Mouse (Mus musculus): ENCODE results near the gene Gm20388.
"Not testable (repeated sequence)": the region's sequence is repeated elsewhere in the genome, so short reads cannot be mapped to it uniquely, and the experiment has no call there.

Gm20388 gene

DNA sequence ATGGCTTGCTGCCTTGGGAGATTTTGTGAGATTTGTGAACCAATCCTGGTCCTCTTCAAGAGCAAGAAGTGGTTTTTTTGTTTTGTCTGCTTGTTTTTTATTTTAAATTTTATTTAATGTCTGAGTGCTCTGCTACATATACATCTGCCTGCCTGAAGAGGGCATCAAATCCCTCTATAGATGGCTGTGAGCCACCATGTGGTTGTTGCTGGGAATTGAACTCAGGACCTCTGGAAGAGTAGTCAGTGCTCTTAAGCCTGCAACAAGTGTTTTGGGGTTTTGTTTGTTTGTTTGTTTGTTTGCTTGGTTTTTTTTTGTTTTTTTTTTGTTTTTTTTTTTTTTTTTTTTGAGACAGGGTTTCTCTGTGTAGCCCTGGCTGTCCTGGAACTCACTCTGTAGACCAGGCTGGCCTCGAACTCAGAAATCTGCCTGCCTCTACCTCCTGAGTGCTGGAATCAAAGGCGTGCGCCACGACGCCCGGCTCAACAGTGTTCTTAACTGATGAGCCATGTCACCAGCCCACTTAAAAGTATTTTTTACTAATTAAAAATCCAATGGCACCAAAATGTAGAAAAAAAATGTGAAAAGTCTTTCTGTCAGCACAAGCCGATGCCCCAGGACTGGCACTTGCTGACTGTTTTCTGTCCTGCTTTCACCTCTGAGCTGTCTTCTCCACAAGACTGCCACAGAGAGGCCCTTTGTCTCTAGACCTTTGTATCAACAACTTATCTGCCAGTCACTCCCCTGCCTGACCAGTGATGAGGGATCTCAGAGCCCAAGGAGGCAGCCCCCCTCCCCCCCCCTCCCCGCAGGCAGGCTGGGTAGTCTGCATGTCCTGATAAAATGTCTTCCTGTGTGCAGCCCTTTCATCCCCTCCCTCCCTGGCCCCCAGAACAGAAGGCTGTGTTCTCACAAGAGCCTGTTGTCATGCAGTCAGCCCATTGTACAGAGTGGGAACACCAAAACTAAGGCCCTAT lies 3505.6 kb downstream of the Gm20388 start:
- no peak for DNase-seq (ENCODE audit: low spot score)

DNA sequence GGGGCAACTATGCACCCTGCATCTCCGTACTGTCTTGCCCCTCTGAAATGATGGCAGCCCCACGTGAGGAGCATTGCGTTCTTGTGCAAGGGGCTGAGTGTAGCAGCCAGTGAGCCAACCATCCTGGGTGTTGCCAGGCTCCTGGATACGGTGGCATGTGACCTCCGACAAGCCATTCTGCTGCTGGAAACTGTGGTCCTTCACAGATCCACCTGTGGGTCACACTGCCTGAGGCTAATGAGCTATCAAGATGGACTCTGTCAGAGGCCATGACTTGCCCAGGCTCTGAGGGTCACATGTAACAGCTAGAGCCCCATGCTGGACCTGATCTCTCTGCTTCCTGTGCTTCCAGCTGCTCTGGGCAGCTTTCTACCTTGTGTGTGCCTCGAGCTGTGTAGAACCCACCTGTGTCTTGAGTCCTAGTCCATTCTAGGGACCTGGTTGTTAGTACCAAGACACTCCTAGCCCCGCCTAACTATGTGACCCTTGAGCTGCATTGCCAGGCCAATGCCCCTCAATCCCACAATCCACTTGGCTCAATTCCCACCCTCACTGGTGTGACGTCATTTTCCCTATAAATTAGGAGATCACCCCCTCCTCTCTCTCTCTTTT lies 3506.4 kb downstream of the Gm20388 start:
- DNase-seq (ENCODE audit: low spot score), result no peak

DNA sequence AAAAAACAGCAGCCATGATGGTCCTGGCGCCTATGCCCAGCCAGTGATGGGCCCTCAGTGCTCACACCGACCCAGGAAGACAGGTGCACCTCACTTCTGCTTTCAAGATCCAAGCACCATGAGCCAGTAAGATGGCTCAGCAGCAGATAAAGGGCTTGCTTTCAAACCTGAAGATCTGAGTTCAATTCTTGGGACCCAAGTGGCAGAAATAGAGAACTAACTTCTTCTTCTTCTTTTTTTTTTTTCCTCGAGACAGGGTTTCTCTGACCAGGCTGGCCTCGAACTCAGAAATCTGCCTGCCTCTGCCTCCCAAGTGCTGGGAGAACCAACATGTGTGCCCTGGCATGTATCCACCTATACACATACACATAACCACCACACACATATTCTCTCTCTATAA lies 3509.1 kb downstream of the Gm20388 start:
- no peak for DNase-seq (ENCODE audit: low spot score)

DNA sequence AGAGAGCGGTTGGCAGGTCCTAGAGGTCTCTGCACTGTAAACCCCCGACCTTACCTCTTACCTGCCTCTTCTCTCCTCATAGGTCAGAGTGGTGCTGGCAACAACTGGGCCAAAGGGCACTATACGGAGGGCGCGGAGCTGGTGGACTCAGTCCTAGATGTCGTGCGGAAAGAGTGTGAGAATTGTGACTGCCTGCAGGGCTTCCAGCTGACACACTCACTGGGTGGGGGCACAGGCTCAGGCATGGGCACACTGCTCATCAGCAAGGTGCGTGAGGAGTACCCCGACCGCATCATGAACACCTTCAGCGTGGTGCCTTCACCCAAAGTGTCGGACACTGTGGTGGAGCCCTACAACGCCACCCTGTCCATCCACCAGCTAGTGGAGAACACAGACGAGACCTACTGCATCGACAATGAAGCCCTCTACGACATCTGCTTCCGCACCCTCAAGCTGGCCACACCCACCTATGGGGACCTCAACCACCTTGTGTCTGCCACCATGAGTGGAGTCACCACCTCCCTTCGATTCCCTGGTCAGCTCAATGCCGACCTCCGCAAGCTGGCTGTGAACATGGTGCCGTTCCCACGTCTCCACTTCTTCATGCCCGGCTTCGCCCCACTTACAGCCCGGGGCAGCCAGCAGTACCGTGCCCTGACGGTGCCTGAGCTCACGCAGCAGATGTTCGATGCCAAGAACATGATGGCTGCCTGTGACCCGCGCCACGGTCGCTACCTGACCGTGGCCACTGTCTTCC lies 3510.1 kb downstream of the Gm20388 start:
- no peak for DNase-seq (ENCODE audit: low spot score)

DNA sequence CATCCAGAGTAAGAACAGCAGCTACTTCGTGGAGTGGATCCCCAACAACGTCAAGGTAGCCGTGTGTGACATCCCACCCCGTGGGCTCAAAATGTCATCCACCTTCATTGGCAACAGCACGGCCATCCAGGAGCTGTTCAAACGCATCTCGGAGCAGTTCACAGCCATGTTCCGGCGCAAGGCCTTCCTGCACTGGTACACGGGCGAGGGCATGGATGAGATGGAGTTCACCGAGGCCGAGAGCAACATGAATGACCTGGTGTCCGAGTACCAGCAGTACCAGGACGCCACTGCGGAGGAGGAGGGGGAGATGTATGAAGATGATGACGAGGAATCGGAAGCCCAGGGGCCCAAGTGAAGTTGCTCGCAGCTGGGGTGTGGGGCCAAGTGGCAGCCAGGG lies 3510.7 kb downstream of the Gm20388 start:
- DNase-seq (ENCODE audit: low spot score), result no peak

DNA sequence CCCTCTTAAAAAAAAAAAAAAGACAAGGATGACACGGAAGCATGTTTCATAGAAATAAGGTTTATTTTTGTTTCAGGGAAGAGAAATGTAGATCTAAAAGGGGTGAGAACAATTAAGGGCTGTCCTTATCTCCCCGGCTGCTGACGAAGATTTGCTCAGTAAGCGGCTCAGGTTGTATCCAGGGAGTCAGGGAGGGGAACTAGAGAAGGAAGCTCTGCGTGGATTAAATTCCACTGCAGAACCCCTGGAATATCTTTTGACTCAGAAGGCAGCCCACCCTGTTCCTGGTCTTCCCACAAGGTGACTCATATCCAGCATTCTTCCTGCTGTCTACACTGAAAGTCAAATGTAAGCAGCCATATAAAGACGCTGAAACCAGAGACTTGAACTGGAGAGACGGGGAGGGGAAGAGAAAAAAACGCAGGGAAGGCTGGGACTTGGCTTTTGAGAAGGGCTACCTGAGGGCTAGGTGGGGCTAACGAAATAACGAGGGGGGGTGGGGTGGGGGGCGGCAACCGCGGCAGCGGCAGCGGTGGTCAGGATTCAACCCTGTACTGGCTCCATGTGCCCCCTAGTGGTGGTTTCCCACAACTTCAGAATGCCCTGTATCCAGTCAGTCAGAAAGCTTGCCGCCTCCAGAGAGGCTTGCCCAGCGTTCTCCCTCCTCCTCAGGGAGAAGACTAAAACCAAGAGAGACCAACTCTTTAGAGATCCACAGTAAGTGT lies 3511.6 kb downstream of the Gm20388 start:
- peak; percentile 84 for DNase-seq (ENCODE audit: low spot score)

DNA sequence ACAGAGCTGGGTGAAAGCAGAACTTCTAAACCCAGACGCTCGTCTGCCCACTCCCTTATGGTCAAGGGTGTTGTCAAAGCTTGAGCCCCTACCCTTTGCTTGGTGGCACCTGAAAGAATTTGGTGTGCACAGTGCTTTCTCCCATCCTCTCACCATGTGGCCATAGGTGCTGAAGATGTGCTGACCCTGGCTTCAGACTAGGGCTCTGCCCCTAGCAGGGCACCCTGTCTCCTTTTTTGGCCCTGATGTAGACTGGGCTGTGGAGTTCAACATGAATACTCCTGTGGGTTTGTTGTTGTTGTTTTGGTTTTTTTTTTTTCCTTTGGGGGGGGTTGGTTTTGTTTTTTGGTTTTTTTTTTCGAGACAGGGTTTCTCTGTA lies 3512.1 kb downstream of the Gm20388 start:
- no peak for DNase-seq (ENCODE audit: low spot score)

DNA sequence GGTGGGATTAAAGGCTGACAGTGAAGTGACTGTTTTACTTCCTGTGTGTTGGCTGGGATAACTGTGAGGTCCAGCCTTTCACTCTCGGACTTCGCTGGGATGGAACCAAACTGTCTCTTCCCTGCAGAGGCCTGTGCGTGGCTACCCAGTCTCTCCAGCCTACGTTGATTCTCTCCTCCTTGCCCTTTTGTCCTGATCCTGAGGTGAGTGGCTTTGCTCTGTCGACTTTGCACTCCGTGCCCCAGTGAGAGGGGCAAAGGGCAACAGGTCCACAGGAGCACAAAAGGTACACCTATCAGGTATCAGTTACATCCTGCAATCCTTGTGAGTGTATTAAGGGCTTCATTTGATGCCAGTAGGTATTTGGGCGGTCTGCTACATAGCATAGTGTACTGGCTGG lies 3512.8 kb downstream of the Gm20388 start, which contains the start of gene Def8:
TSS of gene Def8 (plus strand) at position 87 of the 400 bp plus-strand sequence.
- no peak for DNase-seq (ENCODE audit: low spot score)

DNA sequence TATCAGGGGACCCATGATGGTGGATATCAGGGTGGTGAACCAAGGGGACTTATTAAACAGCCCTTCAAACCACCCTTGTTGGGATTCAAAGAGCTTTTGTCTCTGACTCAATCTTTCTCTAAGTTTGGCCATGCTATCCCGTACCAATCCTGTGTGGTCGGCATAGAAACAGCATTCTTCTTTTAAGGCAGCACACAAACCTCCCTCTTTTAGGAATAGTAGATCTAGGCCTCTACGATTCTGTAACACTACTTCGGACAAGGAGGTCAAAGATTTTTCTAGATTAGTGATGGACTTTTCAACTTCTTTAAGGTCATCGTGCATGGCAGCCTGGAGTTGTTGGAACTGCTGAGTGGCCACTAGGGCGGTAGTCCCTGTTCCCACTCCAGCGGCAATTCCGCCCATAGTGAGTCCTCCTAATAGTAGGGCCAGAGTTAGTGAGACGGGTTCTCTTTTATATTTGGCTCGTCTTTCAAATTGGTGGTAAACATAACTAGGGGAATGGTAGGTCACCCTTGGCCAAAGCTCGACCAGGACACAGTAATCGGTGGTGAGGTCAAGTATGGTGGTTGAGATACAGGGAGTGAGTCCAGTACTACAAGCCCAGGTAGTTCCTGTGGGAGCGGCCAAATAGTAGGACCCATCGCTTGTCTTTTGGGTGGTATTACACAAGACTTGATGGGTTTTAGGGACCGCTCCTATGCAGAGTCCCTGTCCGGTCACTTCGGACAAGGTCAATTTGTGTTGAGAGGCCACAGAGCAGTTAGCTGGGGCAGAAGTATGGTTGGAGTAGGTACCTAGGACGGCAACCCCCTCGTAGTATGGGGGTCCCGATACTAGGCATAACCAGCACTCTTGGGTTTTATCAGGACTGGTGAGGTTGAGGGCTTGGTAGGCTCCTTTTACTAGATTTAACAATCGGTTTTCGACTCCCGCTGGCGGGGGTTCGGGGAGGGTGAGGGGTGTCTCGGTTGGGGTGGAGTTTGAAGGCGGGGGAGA lies 3516.2 kb downstream of the Gm20388 start:
- no peak for DNase-seq (ENCODE audit: low spot score)

DNA sequence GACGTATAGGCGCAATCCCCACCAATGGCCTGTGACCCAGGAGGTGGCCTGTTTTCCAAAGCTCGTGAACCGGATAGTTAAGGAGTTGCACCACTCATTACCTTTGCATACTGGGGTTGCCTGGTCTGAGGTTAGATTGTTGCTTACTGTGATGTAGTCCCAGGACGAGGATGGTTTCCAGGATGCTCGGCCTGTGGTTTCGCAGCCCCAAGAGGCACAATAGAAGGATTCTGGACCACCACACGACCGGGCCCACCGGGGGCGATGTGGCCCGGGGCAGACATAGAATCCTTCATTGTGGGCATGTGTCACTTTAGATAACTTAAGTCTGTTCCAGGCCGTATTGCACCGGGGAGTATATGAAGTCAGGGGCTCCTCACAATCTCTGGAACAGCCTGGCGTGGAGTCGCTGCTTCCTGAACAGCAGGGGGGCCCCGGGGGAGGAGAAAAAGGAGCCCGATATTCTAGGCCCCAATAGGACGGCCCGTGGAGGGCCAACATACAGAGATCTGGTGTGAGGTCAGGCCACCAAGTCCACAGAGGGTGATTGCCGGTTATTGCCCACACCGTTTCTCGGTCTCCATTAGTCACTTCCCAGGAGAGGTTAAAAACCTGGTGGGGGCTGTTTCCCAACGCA lies 3517.1 kb downstream of the Gm20388 start:
- no peak for DNase-seq (ENCODE audit: low spot score)

DNA sequence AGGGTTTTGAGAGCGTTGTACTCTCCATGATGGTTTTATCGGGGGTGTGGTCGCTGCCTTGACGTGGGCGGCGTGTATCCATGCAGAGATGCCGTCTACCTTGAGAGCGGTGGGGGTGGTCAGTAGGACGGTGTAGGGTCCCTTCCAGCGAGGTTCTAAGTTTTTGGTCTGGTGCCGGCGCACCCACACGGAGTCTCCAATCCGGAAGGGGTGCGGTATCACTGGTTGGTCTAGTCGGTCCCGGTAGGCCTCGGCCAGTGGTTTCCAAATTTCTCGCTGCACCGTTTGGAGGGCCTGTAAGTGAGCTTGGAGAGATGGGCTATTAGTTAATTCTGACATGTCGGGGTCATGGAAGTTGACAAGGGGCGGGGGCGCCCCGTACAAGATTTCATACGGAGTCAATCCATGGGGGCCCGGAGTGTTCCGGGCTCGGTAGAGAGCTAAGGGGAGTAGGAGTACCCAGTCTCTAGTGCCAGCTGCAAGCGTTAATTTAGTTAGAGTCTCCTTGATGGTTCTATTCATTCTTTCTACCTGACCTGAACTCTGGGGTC lies 3517.8 kb downstream of the Gm20388 start:
- no peak for DNase-seq (ENCODE audit: low spot score)

DNA sequence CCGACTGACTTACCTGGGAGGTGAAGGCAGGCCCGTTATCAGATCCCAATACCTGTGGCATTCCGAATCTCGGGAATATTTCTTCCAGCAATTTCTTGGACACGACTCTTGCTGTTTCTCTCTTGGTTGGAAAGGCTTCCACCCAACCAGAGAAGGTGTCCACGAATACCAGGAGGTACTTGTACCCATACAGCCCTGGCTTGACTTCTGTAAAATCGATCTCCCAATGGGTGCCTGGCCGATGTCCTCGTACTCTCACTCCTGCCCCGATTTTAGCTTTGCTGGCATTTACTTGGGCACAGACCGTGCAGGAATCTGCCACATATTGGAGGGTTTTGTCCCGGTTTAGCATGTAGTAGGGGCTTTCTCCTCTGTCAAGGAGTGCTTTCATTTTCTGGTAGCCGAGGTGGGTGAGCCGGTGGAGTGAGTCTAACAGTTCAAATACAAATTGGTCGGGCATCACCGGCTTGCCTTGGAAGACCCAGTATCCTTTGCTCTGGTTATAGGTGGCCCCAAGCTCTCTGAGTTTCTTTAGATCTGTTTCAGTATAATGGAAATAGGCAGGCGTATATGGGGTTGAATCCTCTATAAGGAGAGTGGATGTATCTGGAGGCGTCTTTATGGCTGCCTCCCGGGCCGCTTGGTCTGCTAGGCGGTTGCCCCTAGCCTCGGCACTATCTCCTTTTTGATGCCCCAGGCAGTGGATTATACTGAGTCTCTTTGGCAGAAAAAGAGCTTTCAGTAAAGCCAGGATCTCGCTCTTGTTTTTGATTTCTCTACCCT lies 3518.5 kb downstream of the Gm20388 start:
- DNase-seq (ENCODE audit: low spot score), result no peak

DNA sequence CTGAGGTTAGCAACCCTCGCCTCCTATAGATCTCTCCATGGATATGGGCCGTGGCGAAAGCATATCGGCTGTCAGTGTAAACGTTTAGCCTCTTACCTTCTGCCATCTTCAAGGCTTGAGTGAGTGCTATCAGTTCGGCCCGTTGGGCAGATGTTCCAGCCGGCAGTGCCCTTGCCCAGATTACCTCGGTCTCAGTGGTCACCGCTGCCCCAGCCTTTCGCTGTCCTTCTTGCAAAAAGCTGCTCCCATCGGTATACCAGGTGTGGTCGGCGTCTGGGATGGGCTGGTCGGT lies 3519.0 kb downstream of the Gm20388 start:
- not testable (repeated sequence) for DNase-seq (ENCODE audit: low spot score)

DNA sequence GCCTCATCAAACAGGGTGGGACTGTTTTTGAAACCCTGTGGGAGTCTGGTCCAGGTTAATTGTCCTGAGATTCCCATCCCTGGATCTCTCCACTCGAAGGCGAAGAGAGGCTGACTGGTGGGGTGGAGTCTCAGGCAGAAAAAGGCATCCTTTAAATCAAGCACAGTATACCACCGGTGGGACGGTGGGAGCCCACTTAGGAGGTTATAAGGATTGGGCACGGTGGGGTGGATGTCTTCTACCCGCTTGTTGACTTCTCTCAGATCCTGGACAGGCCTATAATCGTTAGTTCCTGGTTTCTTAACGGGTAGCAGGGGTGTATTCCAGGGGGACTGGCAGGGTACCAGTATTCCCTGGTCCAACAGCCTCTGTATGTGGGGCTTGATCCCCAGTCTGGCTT lies 3520.3 kb downstream of the Gm20388 start:
- DNase-seq (ENCODE audit: low spot score), result not testable (repeated sequence)

DNA sequence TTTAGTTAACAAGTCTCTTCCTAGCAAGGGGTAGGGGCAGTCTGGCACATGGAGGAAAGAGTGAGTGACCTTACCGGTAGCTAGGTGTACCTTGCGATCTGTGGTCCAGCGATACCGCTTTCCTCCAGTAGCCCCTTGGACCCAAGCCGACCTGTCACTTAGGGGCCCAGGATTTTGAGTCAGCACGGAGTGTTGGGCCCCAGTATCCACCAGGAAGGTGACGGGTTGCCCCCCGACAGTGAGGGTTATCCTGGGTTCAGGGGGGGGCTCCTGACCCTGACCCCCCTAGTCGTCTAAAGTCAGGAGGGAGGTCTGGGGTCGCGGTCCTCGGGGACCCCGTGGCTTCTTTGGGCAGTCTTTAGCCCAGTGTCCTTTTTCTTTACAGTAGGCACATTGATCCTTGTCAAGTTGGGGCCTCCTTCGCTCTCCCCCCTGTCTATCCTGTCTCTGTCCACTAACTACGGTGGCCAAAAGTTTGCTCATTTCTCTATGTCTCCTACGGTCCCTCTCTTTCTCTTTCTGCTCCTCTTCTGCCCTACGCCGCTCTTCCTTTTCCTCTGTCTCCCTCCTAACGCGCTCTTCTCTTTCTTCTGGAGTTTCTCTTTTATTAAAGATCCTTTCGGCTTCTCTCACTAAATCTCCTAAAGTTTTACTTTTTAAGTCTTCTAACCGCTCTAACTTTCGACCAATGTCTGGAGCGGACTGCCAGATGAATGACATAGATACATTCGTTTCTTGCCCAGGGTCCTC lies 3521.2 kb downstream of the Gm20388 start:
- DNase-seq (ENCODE audit: low spot score), result no peak

DNA sequence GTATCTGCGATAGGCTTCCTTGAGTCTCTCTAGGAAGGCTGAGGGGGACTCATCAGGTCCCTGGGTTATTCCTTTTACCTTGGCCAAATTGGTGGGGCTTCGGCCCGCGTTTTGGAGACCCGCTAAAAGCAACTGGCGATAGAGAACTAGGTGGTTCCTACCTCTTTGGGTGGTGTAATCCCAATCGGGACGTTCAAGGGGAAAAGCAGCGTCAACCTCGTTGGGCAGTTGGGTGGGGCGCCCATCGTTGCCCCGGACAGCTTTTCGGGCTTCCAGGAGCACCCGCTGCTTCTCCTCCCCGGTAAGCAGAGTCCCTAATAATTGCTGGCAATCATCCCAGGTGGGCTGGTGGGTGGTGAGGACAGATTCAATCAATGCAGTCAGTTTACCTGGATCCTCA lies 3521.7 kb downstream of the Gm20388 start:
- DNase-seq (ENCODE audit: low spot score), result no peak

DNA sequence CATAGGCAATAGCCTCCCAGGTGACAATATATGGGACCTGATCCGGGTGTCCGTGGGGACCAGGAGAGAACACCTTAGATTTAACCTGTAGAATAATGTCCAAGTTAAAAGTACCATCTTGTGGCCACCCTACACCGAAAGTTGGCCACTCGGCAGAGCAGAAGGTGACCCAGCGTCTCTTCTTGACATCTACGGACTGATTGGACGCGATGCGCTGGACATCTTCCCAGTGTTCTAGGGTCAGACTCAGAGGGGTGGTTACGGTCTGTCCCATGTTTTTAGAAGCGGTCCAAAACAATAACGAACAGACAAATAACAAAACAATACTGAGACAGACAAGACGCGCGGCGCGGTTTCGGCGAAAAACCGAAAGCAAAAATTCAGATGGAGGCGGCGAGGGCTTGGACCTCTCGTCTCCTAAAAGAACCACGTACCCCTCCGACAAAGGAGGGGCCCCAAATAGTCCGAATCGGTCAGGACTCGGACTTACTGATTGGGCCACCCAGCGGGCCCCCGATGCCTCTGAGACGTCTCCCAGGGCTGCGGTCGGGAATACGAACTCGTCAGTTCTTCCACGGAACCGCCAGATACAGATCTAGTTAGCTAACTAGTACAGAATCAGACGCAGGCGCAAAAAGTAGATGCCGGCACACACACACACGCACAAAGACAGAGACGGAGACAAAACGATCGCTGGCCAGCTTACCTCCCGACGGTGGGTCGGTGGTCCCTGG lies 3522.8 kb downstream of the Gm20388 start:
- DNase-seq (ENCODE audit: low spot score), result not testable (repeated sequence)

DNA sequence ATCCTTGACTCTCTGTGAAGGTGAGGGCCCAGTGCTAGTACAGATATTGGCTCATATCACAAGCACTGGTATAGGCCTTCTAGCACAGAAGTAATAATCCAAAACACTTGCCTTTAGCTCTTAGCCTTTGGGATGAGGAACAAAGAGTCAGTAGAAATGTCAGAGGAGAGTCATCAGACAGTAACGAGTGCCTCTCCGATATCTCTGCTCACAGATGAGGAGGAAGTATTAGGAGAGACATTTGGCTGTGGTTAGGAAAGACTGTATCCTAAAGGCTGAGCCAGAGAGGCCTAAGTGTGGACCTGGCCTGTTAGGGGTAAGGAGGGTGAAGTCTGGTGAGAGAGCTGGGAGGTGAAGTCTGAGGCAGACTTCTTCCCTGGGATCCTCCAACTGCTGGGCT lies 3531.1 kb downstream of the Gm20388 start:
- DNase-seq (ENCODE audit: low spot score), result no peak
